Mouse (Mus musculus) CH12.LX (cell line): ENCODE measurements around the gene Smg6. TPM values are rescaled to one million over a fixed set of nuclear protein-coding genes. Genes with fewer than 3 reads are reported as not detected.

ENCODE experiments used
- DNase-seq: peaks from one replicate; pipeline ENCODE4 v3.0.0-alpha.2; 2013; ENCODE audit errors: extremely low read depth
- H3K27ac ChIP-seq: 2 replicates; pipeline ENCODE4 v1.5.1; 2012; ENCODE audit warnings: low read depth, mild to moderate bottlenecking, control low read depth, moderate library complexity; ENCODE audit not compliant: insufficient read depth
- H3K27me3 ChIP-seq: replicated peaks from 2 replicates; pipeline ENCODE3; 2012; ENCODE audit warnings: inconsistent platforms
- H3K36me3 ChIP-seq, 2 experiments: replicated peaks in 1 of 2; 2 replicates each; pipeline versions ENCODE3 to v1.6.1; 2012; ENCODE audit warnings: inconsistent platforms in 1 of 2, low read length in 1 of 2, mild to moderate bottlenecking in 1 of 2, mixed read lengths in 1 of 2, moderate library complexity in 1 of 2; ENCODE audit not compliant: control insufficient read depth in 1 of 2, insufficient read depth in 1 of 2
- H3K4me1 ChIP-seq, 2 experiments: 2 replicates each; pipeline ENCODE4 v1.6.1; 2012; ENCODE audit warnings: inconsistent platforms in 1 of 2, moderate library complexity in 1 of 2; ENCODE audit not compliant: insufficient read depth in 2 of 2, control insufficient read depth in 1 of 2
- H3K4me2 ChIP-seq: 2 replicates; pipeline ENCODE4 v1.6.1; 2012; ENCODE audit warnings: low read depth, mild to moderate bottlenecking, control low read depth; ENCODE audit not compliant: poor library complexity, insufficient read depth, severe bottlenecking
- H3K4me3 ChIP-seq, 3 experiments: fragments of 150-350 bp in 1 of 3; sonication (generic) in 1 of 3; replicated peaks in 1 of 3; 2 replicates each; pipeline versions ENCODE3 to v1.5.1; 2011 to 2012; ENCODE audit warnings: low read depth in 2 of 3, low read length in 2 of 3, mild to moderate bottlenecking in 2 of 3, moderate library complexity in 2 of 3, control low read depth in 1 of 3, improper control_type of control experiment in 1 of 3, inconsistent platforms in 1 of 3, mixed read lengths in 1 of 3; ENCODE audit not compliant: poor library complexity in 1 of 3
- H3K79me2 ChIP-seq: replicated peaks from 2 replicates; pipeline ENCODE4 v1.6.1; 2012; ENCODE audit warnings: mild to moderate bottlenecking, moderate library complexity; ENCODE audit not compliant: control insufficient read depth, poor library complexity, insufficient read depth, severe bottlenecking; ENCODE audit errors: extremely low read depth
- H3K9ac ChIP-seq: 2 replicates; pipeline ENCODE4 v1.6.1; 2012; ENCODE audit warnings: low read depth, mild to moderate bottlenecking, control low read depth, moderate library complexity; ENCODE audit not compliant: insufficient read depth
- H3K9me3 ChIP-seq: replicated peaks from 2 replicates; pipeline ENCODE3; 2012; ENCODE audit warnings: low read length, inconsistent platforms, mixed read lengths
- CHD2 ChIP-seq: IDR thresholded peaks from 2 replicates; pipeline ENCODE4 v1.6.1; 2011; ENCODE audit warnings: low read length, improper control_type of control experiment
- CTCF ChIP-seq, 2 experiments: IDR thresholded peaks in 1 of 2; conservative IDR thresholded peaks in 1 of 2; 2 replicates each; pipeline ENCODE4 v1.5.1; 2011 to 2012; ENCODE audit warnings: low read depth in 2 of 2, low read length in 2 of 2, improper control_type of control experiment in 1 of 2, inconsistent platforms in 1 of 2, mild to moderate bottlenecking in 1 of 2, moderate library complexity in 1 of 2
- E2F4 ChIP-seq: IDR thresholded peaks from 2 replicates; pipeline ENCODE4 v1.6.1; 2011; ENCODE audit warnings: low read depth, low read length, improper control_type of control experiment; ENCODE audit not compliant: insufficient replicate concordance
- HCFC1 ChIP-seq: IDR thresholded peaks from 2 replicates; pipeline ENCODE4 v1.6.1; 2012; ENCODE audit warnings: low read depth, mild to moderate bottlenecking, inconsistent platforms, low read length, improper control_type of control experiment
- KAT2A ChIP-seq: IDR thresholded peaks from 2 replicates; pipeline ENCODE4 v1.6.1; 2012; ENCODE audit warnings: low read length, improper control_type of control experiment, inconsistent platforms; ENCODE audit not compliant: insufficient replicate concordance
- MAZ ChIP-seq: IDR thresholded peaks from 2 replicates; pipeline ENCODE4 v1.6.1; 2012; ENCODE audit warnings: low read depth, mild to moderate bottlenecking, inconsistent platforms, low read length, improper control_type of control experiment, moderate library complexity
- MXI1 ChIP-seq: IDR thresholded peaks from 2 replicates; pipeline ENCODE4 v1.6.1; 2011; ENCODE audit warnings: mild to moderate bottlenecking, low read depth, low read length, improper control_type of control experiment
- MYC ChIP-seq: IDR thresholded peaks from 2 replicates; pipeline ENCODE4 v1.6.1; 2011; ENCODE audit warnings: low read depth, mild to moderate bottlenecking, improper control_type of control experiment, low read length
- NRF1 ChIP-seq: IDR thresholded peaks from 2 replicates; pipeline ENCODE4 v1.6.1; 2014; ENCODE audit warnings: low read depth, mild to moderate bottlenecking, inconsistent platforms, low read length, improper control_type of control experiment, moderate library complexity
- PAX5 ChIP-seq: IDR thresholded peaks from 2 replicates; pipeline ENCODE4 v1.6.1; 2012; ENCODE audit warnings: low read length, inconsistent platforms, mixed read lengths
- SIN3A ChIP-seq: IDR thresholded peaks from 2 replicates; pipeline ENCODE4 v1.6.1; 2012; ENCODE audit warnings: low read length, improper control_type of control experiment, inconsistent platforms
- TBP ChIP-seq: conservative IDR thresholded peaks from 2 replicates; pipeline ENCODE4 v1.6.1; 2011; ENCODE audit warnings: low read depth, low read length, improper control_type of control experiment
- TCF12 ChIP-seq: IDR thresholded peaks from 2 replicates; pipeline ENCODE4 v1.6.1; 2014; ENCODE audit warnings: low read depth, mild to moderate bottlenecking, inconsistent platforms, low read length, improper control_type of control experiment
- USF1 ChIP-seq: IDR thresholded peaks from 2 replicates; pipeline ENCODE4 v1.6.1; 2014; ENCODE audit warnings: low read depth, mild to moderate bottlenecking, inconsistent platforms, low read length, improper control_type of control experiment
- ZMIZ1 ChIP-seq: IDR thresholded peaks from 2 replicates; pipeline ENCODE4 v1.6.1; 2012; ENCODE audit warnings: low read depth, mild to moderate bottlenecking, inconsistent platforms, low read length, improper control_type of control experiment
- ZNF384 ChIP-seq: IDR thresholded peaks from 2 replicates; pipeline ENCODE4 v1.6.1; 2012; ENCODE audit warnings: low read depth, low read length, improper control_type of control experiment, inconsistent platforms
- dilution Hi-C: fragments of 300-500 bp; cut with MboI; formaldehyde crosslinking; loops from 2 replicates; pipeline ENCODE4 v1.14.3; 2020; ENCODE audit warnings: low sequenced_read_pairs; ENCODE audit not compliant: extremely low pct_unique_long_range_greater_than_20kb, extremely low pct_ligation_motif_present
- in situ Hi-C: fragments of 300-500 bp; cut with MboI; formaldehyde crosslinking; loops from 3 replicates; pipeline ENCODE4 v1.14.3; 2019; ENCODE audit warnings: low sequenced_read_pairs, low pct_ligation_motif_present, low pct_unique_long_range_greater_than_20kb, mixed read lengths
- polyA plus RNA-seq: library from polyadenylated mRNA; unstranded; fragments of >175 nt; gene quantifications from 2 replicates; pipeline ENCODE4 v1.2.1, GENCODE M21; 2012; ENCODE audit warnings: low read depth; ENCODE audit not compliant: insufficient read length
- total RNA-seq, 2 experiments: library from RNA; depleted of rRNA; stranded (reverse); fragments of 300-350 nt in 1 of 2; fragments of >200 nt in 1 of 2; gene quantifications; 2 replicates each; pipeline ENCODE4 v1.2.3; 2012 to 2014

Gene Smg6
- total and polyA plus RNA-seq, 3 experiments, result 9.0 to 18.5 (median 12.1) TPM

DNA sequence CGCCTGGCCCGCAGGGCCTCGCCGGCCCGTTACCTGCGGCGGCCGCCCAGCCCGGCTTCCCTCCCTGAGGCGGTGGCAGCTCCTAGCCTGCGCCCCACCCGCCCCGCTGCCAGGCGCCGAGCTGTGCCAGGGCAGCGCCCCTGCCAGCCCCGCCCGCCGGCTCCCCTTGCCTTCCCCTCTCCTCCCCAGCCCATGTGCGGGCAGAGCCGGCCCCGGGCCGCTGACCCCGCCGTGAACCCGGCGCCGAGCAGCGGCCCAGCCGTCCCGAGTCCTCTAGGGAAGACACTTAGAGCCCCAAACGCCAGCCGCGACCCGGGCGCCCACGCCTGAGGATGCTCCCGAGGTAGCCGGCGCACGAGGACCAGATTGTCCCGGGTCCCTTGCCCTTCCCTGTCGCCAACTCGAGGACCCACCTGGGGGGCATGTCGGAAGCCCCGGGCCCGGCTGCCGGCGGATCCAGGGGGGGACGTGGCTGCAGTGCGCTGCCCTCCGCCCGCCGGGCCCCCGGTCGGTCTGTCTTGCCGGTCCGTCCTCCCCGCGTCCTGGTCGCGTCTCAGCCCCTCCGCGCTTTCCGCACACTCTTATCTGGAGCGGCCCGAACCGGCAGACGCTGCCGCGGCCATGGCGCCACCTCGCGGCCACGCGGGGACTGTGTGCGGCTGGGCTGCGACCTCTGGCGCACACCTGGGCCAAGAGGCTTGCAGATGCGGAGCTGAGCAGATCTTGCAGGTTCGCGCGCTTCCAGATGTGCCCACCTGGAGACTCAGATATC, 243.2 kb downstream of the Smg6 start (continued):
- no peak for TF ChIP-seq ZMIZ1
- peak; percentile 57 for TF ChIP-seq NRF1
- TF ChIP-seq E2F4, result no peak
- TF ChIP-seq SIN3A, result peak; percentile 80
- peak in 1 of 2 experiments; percentile 99; a peak in 2 of 4 replicates for TF ChIP-seq CTCF (conservative IDR thresholded peaks at IDR 0.05 in 1 of 2, IDR thresholded peaks at IDR 0.05 in 1 of 2; ENCODE audit: low read depth in 2 of 2, low read length in 2 of 2)
- peak; percentile 29; the same call in 1 of the 2 replicates for TF ChIP-seq MAZ
- TF ChIP-seq KAT2A, result no peak
- no peak for TF ChIP-seq PAX5

DNA sequence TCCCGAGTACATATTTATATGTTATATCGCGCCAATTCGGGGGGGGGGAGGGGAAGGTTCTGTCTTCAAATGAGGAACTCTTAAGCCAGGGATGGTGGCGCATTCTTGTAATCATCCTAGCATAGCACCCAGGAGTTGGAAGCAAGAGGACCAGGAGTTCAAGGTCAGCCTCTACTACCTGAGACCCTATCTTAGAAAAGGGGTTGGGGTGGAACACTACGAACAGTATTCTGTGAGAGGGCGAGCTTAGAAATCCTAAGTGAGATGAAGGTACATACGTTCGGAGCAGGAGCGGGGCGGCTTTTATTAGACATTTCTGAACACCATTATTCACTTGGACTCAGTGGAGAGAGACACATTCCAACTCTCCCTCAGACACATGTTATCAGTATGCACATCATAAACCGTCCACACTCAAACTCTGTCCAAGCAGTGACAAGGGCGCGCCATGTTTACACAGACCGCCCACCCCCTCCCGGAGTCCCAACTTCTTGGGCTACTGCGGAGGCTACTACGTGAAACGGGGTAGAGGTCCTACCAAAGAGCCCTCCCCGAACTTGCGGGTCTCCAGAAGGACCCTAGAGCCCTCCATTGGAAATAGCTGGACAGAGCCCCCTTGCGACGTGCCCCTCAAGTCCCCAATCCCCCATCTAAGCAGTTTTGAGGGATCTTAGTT, 243.9 kb downstream of the Smg6 start, which contains the start of gene Hic1:
Hic1 (minus strand) TSS at position 115 of the 676 bp plus-strand sequence.
- peak within 1 kb of the TSS; percentile 85 for H3K9ac ChIP-seq
- TF ChIP-seq ZNF384, result no peak
- no peak; the same call in 1 of the 2 replicates for TF ChIP-seq MXI1
- no peak; the same call in 1 of the 2 replicates for TF ChIP-seq HCFC1
- peak; percentile 31; the same call in 1 of the 2 replicates for TF ChIP-seq CHD2
- TF ChIP-seq USF1, result no peak
- 0 out of 2 replicates have a peak, but pooled peaks have one; percentile 30 for TF ChIP-seq TBP
- no peak for TF ChIP-seq MYC
- TF ChIP-seq TCF12, result no peak
- TF ChIP-seq, all 38 proteins: peak for 2
- Histone ChIP-seq H3K36me3 (peaks cover 29 to 31% of the 10 kb centered on the region in 2 experiments), H3K27me3 (peaks cover 35% of the 10 kb centered on the region), H3K4me1 (peaks cover 19 to 53% of the 10 kb centered on the region in 2 experiments), H3K79me2 (no peaks in the 10 kb centered on the region; the same call in 1 of the 2 replicates), H3K9me3 (peaks cover 29% of the 10 kb centered on the region), H3K4me3 (peak within 1 kb of the TSS; percentile 61 to 74 (median 71)), H3K4me2 (peak within 1 kb of the TSS; percentile 90), H3K27ac (peak within 1 kb of the TSS; percentile 38)
- in situ Hi-C loops, result loop anchor here (25.0 kb wide), 1 partner anchor 532 kb away; the partner anchor contains the start of gene Cluh
- no peak for DNase-seq
- dilution Hi-C loops, result no loop called here
